ENCODE assay signal across 16 mouse cellular contexts in genomic region chr13:40123868-40124267, GRCm38 (mm10).
"Had no signal": no experiment of that assay in that cellular context is flagged by ENCODE, and none has a peak within 500 bp of the region (broad histone marks: within the 10 kb centered on the region; RNA-seq: fewer than 3 reads in every experiment).

No protein-coding gene starts in this region.

- H3K27ac ChIP-seq: neural tube, embryonic 12.5 days; neural tube, embryonic 13.5 days; neural tube, embryonic 15.5 days; stomach, embryonic 15.5 days; stomach, postnatal 0 days had no signal

- H3K4me1 ChIP-seq: neural tube, embryonic 12.5 days; neural tube, embryonic 13.5 days; neural tube, embryonic 15.5 days; stomach, embryonic 15.5 days had no signal

- H3K9me3 ChIP-seq: neural tube, embryonic 12.5 days; neural tube, embryonic 13.5 days; neural tube, embryonic 15.5 days; stomach, embryonic 15.5 days had no signal

- H3K4me2 ChIP-seq: neural tube, embryonic 12.5 days; neural tube, embryonic 13.5 days; neural tube, embryonic 15.5 days; stomach, embryonic 15.5 days had no signal

- H3K27me3 ChIP-seq: neural tube, embryonic 12.5 days; neural tube, embryonic 13.5 days; neural tube, embryonic 15.5 days; stomach, embryonic 15.5 days had no signal

- H3K36me3 ChIP-seq: neural tube, embryonic 12.5 days; neural tube, embryonic 13.5 days; neural tube, embryonic 15.5 days; stomach, embryonic 15.5 days had no signal

- H3K4me3 ChIP-seq: neural tube, embryonic 12.5 days; neural tube, embryonic 13.5 days; neural tube, embryonic 15.5 days; stomach, embryonic 15.5 days had no signal

- DNase-seq: retina, postnatal 1 day; right cerebral cortex, adult 18-20 months; right cerebral cortex, postnatal 14 days; right cerebral cortex, postnatal 25 days; right cerebral cortex, postnatal 4 days; spleen, adult 18-20 months; thymus, adult 18-20 months; thymus, adult 2 months; thymus, postnatal 14 days; thymus, postnatal 25 days; thymus, postnatal 4 days had no signal

- H3K9ac ChIP-seq: neural tube, embryonic 12.5 days; neural tube, embryonic 13.5 days; neural tube, embryonic 15.5 days; stomach, embryonic 15.5 days had no signal
